Mouse (Mus musculus) right cerebral cortex, postnatal 4 days (tissue): ENCODE data around the gene Arhgap8.
"Not testable (repeated sequence)": the region's sequence is repeated elsewhere in the genome, so short reads cannot be mapped to it uniquely, and the experiment has no call there.

ENCODE experiments used
- DNase-seq: peaks from one replicate; pipeline ENCODE4 v3.0.0-alpha.2; 2022

Gene Arhgap8

DNA sequence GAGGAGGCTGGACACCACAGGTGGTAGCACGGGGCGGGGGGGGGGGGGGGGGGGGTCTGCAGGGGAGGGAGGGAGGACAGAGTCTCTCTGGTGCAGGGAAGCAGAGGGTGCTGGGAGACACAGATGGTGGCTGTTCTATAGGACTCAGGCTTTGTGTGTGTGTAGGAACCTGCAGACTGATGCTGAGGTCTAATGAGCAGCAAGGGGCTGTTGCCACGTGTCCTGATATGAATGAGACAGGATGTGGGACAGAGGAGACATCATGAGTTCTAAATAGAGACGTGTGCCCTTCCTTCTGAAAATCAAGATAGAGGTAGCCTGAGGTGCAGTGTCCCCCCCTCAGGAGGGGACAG lies 17.1 kb downstream of the Arhgap8 start:
- no peak for DNase-seq

DNA sequence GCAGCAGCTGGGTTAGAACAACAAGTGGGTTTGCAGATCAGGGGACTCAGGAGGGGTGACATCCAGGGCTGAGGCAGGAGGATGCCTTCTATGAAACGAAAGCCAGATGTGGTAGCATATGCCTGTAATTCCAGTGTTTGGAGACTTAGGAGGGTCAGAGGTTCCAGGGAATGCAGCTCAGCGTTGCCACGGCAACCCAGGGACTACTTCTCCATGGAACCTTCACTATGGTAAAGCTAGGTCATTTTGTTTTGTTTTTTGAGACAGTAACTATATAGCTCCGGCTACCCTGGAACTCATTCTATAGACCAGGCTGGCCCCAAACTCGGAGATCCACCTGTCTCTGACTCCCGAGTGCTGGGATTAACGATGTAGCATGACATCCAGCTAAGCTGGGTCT lies 18.4 kb downstream of the Arhgap8 start:
- DNase-seq, result no peak

DNA sequence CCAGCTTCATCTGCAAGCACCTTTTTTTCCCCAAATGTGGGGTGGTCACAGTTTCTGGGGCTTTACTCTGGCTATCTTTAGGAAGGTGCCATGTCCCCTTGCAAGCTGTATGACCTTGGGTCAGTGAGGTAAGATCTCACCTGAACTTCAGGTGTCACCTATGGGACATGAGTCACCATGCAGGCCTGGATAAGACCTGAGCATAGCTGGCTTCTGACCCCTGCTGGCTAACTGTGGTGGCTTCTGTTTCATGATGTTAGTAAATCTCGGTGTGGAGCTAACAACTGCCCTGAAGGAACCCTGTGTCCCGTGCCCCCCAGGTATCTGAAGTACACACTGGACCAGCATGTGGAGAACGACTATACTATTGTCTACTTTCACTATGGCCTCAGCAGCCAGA lies 21.7 kb downstream of the Arhgap8 start:
- no peak for DNase-seq

DNA sequence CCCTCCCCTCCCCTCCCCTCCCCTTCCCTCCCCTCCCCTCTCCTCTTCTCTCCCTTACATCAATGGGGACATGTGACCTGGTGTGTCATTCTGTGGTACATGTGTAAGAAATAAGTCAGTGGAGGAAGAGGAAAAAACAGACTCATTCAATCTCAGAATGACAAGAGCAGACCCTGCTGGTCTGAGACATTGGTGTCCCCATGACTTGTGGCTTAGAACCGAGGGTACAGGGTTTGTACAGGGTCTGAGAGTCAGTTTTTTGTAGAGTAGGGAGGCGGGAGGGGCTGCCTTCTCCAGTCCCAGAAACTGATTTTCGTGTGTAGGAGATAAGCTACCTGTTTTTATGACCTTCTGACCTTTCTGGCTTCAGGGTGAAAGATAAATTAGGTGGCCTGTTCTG lies 23.5 kb downstream of the Arhgap8 start:
- no peak for DNase-seq

DNA sequence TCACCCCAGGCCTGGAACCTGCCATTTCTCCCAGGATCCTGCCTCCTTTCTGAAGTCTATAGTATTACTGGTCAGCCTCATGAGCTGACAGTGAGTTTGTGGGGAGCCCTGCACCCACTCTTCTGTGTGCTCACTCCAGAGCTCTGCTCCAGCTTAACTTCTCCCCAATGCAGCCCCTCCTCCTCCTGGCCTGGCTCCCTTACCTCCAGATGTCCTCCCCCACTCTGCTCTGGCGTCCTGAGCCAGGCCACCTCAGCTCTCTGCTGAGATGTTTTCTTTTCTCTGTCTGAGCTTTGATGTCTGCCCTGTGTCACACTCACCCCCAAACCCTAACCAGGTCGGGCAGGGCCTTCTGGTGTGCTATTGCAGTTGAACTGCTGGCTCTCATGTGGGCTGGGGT lies 24.5 kb downstream of the Arhgap8 start:
- no peak for DNase-seq

DNA sequence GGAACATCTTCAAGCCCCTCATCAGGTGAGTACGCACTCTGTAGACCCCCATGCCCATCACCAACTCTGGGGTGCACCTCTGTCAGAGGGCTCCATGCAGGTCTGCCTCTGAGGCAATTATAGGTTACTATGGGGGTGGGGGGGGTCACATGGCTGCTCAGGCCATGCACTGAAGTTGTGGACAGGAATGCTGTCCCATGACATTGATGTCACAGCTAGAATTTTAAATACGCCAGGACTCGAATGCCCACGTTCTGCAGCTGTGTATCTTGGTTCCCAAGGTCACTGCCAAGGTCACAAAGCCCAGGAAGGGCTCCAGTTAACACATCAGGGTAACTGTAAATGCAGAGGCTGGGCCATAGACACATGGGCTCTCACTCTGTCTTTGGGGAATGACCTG lies 26.0 kb downstream of the Arhgap8 start:
- DNase-seq, result no peak

DNA sequence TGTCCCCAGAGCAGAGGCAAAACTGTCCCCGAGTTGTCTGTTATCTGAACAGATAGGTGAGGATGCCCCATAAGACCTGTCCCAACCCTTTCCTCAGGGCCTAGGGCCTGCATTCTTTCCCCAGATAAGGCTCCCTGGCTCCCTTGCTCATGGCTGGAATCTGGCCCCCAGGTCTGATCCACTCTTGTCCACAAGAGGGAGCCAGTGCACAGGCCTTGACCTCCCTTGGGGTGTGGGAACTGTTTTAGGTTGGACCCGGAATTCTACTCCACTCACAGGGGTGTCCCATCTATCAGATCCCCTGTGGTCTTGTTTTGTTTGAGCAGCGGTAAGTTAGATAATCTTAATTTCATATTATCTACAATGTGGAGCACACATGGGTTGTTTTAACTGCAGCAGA lies 35.1 kb downstream of the Arhgap8 start:
- peak; percentile 75 for DNase-seq

DNA sequence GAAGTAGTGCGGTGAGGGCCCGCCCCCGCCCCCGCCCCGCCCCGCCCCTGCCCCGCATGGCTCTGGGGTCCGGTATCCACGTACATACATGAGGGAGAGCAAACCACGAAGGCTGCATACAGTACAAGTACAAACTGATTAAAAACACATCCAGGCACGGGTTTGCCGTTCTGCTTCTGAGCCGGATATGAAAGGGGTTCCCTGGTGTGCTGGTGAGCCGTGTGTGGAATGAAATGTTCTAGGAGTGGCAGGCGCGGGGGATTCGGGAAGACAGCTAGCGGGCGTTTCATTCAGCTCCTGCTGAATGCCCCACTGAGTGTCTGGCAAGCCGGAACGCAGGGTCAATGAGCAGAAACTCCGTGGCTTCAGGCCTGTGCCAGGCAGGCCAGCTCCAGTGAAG lies 36.6 kb downstream of the Arhgap8 start:
- peak; percentile 42 for DNase-seq

DNA sequence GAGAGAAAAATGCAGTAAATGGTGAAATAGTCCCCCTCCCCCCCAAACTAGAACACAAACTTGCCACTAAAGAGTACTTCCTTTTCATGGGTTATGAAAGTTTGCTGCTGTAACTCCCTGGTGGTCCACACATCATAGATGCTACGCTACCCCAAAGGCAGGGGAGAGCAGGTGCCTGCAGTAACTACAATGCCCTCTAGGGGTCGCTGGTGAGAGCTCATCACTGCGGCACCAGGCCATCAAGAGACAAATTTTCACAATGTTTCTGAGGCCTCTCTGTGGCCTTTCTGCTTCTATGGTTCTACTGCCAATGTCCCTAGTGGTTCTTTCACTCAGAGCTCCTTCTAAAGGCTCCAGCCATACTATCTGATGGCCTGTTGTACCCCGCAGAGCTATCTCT lies 38.6 kb downstream of the Arhgap8 start:
- DNase-seq, result peak; percentile 64

DNA sequence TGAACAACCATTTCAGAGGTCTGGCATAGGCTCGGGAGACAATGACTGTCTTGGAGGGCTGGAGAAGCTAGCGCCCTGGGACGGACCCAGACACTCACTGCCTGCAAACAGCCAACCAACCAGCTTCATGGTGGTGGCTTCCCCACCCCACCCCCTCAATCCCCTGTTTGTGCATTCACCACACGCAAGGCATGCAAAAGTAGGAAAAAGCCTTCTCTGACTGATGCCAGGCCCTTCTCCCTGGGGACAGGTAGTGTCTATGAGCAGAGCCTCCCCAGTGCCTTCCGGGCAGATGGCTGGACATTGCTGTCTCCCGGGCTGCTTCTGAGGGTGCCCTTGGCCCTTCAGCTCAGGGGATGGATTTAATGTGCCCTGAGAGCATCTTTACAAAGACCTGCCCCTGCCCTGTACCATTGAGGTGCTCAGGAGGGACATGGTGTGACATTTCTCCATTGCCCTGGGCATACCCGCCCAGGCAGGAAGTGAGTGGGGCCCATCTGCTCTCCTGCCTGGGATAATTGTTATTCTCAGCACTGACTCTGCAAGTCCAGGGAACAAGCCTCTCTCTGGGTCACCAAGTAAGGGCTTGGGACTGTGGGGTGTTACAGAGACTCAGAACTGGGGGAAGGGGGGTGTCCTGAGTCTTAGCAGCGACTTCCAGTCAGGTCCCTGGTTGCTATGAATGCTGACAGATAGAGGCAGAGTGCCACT lies 43.0 kb downstream of the Arhgap8 start:
- no peak for DNase-seq

DNA sequence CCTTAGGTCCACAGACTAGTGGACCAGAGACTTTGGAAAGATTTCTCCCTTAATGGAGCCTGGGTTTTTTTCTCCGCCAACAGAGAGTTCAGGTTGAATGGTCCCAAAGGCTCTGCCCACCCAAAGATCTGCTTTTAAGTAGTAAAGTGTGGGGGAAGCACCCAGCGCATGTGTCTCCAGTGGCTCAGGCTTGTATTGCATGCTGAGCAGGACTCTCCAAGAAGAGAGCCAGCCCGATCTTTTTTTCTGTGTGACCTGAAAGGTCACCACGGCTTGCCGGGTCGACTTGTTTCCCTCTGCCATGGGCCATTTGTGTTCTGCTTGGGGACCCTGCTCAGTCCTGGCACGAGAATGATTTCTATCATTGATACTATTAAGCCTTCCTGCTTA lies 43.6 kb downstream of the Arhgap8 start:
- DNase-seq, result no peak

DNA sequence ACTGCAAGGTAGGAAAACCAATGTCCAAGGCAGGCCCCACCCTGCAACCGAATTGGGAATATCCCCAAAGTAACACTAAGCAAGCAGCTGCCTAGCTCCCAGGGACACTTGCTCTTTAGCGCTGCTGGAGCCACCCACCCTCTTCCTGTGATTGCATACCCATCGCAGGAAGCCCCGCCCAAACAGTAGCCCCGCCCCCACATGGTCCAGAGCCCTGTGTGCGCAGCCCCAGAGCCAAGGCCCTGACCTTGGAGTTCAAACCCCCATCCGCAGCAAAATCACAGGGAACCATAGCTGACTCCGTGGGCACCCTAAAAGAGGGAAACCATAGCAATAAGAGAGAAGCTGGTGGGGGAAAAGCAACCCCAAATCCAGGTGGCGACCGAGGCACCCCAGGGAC lies 46.8 kb downstream of the Arhgap8 start:
- no peak for DNase-seq

DNA sequence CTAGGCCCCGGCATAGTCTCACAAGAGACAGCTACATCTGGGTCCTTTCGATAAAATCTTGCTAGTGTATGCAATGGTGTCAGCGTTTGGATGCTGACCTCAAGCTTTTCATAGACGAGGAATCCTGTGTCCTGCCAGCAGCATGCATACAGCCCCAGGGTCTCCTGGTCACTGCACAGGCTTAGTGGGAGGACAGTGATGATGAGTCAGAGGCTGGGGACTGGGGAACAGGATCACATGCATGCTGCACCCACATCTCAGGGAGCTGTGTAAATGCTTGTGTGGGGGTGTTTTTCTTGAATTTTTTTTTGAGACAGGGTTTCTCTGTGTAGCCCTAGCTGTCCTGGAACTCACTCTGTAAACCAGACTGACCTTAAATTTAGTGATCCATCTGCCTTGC lies 48.7 kb downstream of the Arhgap8 start:
- not testable (repeated sequence) for DNase-seq

DNA sequence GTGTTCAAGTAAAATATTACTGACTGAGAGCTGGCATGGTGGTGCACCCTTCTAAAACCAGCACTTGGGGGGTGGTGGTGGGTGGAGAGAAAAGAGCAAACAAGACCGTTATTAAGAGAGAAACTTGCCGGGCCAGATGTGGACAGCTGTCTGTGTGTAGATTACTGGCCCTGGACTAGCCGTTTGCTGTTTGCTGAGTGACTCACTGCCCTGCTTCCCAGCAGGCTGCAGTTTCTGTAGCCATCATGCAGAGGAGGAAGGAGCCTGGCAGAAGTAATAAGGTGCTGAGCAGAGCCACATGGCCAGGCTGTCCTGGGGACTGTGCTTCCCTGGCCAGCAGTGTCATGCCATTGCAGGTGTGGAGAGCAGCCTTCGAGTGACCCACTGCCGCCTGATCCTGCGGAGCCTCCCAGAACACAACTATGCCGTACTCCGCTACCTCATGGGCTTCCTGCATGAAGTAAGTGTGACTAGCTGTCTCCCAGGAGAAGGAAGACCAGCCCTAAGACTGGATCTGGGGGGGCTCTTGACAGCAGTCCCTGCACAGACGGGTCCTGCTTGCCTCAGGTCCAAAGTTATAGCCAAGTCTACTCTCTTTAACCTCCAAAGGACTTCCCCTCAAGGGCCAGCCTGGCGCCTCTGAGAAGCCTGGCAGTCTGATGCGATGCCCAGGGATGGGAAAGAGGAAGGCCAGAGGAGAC lies 49.9 kb downstream of the Arhgap8 start:
- no peak for DNase-seq

DNA sequence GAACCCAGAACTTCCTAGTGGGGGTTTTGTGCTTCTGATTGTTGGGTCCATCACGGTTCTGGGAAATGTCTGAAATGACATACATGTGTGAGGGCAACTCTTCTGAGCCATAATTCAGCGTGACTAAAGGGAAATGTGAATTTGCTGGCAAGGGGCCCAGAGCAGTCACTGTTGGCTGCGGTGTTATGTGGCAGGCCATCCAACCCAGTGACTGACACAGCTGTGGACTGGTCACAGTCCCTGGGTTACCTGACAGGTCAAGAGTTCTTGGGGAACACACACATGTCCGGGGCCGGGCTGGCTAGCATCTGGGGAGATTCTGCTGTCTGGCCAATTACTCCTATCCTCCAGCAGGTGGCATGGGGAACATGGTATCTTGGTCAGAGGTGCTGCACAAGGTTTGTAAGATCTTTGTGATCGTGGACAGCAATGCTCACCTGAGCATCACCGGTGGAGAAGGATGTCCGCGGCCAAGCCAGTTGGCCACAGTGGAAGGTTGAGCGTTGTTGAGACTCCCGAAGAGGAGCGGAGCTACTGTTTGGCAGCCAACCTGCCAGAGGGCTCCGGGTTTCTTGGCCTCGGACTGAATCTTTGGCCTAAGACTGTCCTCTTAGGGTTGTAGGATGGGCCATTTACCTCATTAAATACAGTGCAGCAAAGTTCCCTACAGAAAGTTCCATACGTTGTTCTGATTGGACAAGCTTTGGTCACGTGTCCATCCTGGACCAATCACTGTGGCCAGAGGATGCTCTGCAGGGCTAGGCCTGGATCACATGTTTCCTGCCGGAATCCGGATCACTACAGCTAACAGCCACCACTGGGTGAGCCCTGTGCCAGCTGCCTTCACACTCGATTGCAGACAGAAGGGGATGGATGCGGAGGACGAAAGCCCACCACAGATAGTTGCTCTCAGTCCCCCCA lies 52.6 kb downstream of the Arhgap8 start:
- DNase-seq, result no peak

DNA sequence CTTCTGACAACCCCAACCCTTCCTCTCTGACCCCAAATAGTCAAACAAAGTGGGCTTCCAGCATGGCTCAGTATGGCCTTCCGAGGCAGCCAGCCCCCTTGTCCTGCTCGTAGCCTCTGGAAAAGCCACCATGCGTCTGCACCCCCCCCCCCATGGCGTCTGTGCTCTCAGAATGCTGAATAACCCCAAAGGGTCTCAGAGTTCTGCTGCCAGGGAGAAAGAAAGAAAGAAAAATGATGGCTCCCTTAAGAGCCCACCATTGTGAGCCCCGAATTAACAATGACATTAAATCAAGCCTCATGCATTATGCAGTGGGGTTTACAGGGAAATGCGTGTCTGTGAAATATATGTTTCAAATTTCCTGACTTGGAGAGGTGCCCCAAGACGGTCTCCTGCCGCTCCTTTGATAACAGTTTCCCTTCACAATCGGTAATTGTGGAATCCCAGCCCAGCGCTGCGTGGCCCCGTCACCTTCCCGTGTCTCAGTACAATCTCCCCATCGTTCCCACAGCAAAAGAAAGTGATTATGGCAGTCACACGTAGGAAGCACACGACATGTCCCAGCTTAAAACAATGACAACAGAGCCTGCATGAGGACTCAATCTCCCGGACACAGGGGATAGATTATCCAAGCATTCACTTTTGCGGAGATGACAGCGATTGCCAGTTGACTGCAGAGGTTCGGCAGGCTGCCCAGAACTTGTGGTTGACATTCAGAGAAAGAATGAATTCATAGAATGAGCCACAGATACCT lies 55.7 kb downstream of the Arhgap8 start:
- DNase-seq, result peak; percentile 59

DNA sequence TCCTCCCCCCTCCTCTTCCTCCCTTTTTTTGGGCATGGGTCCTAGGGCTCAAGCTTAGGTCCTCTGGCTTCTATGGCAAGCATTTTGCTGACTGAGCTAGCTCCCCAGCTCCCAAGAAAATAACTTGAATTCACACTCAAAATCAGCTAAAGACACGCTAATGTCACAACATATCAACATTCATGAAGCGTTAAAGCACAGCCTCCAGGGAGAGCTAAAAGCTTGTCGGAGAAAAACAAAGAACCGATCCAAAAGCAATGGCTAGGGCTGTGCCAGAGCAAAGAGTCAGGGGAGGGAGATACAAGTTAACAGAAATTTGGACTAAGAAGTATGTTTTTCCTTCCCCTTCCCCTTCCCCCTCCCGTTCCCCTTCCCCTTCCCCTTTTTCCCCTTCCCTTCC lies 58.7 kb downstream of the Arhgap8 start:
- no peak for DNase-seq

DNA sequence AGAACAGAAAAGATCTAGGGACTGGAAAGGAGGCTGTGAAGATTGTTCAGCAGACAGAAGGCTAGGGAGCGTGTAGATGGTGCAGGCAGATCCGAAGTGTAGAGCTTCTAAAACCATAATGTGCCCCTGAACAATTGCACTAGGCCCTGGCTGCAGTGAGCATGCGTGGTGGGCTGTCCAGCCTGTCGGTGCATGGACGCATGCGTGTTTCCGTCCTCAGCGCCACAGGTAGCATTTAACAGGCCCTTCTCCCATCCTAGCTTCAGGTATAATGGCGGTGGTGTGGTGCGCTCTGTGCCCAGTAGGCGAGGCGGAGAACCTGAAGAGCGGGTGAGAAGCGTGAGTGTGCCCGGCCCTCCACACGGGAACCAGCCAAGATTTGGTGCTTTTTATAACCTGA lies 65.0 kb downstream of the Arhgap8 start:
- no peak for DNase-seq

DNA sequence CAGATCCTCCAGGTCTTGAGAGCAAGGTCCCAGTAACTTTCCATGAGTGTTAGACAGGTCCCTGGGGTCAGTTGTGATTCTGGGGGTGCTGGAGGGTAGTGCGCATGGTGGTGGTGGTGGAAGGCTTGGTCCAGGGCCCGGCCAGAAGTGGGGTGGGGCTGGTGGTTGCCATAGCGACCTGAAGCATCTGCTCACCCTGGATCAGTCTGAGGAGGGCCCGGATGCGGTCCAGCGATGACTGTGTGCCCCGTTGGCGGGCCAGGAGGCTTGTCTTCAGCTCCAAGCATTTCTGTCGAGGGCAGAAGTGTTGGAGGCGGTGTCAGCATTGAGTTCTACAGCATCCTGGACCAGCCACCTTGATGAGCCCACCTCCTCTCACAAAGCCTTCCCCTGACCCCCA lies 67.3 kb downstream of the Arhgap8 start:
- no peak for DNase-seq

DNA sequence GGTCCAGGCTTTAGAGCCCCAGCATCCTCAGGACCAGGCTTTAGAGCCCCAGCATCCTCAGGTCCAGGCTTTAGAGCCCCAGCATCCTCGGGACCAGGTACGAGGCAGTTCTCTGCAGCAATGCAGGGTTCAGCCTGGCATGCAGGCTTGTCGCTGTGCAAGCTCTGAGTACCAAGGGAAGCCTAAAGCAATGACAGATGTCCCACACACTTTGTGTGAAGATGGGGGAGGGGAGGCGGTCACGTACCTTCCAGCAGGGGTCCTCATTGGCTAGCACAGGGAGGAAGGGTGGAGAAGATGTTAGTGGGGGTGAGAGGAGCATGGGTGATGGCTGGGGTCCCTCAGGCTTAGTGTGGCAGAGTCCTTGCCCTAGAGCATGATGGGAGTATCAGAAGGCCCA lies 73.8 kb downstream of the Arhgap8 start:
- DNase-seq, result no peak

DNA sequence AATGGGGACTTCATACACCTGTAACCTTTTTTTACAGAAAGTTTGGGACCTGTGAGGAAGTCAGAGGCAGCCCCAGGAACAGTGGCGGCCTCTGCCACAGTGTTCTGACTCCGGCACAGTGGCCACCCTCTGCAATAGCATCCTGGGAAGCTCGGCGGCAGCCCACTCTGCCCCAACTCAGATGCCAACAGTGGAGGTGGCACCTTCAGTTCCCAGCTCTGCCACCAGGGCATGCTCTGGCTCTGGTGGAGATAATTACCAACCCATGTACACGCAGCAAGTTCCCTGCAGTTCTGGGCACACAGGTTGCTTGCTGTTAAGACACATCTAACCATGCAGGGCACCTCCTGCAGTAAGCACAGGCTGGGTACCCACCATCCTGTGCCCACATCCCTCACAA lies 80.3 kb downstream of the Arhgap8 start:
- peak; percentile 66 for DNase-seq

DNA sequence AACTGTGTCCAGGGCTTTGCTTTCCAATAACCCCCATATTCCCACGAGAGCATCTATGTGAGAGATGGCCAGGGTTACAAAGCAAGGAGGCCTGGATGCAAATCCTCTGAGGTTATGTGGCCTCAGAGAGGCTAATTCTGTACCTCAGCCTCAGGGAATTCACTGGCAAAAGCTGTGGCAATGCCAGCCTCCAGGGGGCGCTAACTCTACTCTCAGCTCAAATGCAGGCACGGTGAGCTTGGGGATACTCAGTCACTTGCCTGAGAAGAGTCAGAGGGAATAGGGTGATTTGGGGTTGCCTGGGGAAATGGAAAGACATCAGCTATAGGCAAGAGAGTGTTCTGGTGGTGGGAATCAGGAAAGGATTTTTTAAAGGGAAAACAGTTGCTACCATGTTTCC lies 83.8 kb downstream of the Arhgap8 start:
- peak; percentile 73 for DNase-seq

DNA sequence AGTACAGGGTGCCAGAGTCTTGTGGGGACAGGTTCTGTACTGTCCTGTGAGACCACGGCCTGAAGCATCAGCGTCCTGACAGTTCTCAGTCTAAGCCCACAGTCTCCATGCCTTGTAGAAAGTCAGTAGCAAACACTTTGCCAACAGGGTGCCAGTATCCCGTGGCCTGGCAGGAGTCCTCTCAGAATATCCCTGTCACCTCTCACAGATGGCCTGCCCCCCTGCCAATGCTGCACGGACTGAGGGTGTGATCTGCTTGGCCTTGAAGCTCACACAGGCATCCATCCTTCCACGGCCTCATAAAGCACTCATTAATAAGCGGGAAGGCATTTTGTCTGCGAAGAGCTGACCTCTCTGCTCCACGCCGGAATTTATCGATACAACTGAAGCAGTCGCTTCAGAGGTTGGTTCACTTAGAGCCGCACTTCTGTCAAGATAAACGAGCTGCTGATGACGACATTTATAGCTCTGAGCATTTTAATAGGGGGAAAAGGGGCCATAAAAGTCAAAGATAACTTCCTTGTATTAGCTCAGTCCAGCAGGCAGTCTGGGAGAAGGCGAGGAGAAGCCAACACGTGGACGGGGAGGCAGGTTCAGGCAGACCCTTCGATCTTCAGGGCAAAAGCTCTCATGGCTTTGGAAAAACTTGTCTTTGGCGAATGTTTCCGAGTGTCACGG lies 89.6 kb downstream of the Arhgap8 start:
- no peak for DNase-seq
